Mouse (Mus musculus) spleen, postnatal 36 days (tissue): ENCODE measurements around the gene Mrpl34.

Source experiments
- DNase-seq, 2 experiments: peaks; one replicate each; pipeline ENCODE4 v3.0.0; 2022; ENCODE audit warnings: low spot score in 2 of 2, mixed read lengths in 1 of 2

Gene Mrpl34

DNA sequence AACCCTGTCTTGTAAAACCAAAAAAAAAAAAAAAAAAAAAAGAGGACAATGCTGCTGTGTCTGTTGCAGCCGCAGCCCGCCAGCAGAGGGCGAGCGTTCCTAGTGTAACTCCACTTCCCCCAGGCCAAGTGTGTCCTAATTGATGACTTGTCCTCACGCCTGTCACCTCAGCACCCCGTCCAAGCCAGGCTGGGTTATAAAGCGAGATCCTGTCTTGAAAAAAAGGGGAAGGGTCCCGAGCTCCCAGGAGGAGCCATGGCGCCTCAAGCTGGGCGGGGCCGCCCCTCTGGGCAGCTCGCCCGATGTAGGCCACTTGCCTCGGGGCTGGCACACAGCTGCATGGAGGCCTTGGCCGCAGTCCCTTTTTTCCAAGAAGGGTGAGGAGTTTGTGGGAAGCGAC, 30.3 kb downstream of the Mrpl34 start:
- DNase-seq = peak; percentile 75 to 76

DNA sequence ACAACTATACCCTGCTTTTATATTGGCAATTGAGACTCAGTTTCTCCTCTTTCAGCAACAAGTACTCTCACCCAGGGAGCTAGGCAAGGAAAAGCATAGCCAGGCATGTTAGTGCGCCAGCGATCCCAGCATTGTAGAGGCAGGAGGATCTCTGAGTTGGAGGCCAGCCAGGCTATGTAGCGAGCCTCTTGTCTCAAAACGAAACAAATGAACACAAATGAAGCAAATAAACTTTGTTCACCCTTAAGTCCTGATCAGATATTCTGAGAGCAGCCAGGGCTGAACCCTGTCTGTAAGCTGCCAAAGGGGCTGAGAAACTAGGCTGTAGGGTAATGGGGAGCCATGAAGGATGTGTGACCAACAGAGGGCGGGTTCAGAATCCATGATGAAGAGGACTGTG, 31.1 kb downstream of the Mrpl34 start:
- DNase-seq = no peak

DNA sequence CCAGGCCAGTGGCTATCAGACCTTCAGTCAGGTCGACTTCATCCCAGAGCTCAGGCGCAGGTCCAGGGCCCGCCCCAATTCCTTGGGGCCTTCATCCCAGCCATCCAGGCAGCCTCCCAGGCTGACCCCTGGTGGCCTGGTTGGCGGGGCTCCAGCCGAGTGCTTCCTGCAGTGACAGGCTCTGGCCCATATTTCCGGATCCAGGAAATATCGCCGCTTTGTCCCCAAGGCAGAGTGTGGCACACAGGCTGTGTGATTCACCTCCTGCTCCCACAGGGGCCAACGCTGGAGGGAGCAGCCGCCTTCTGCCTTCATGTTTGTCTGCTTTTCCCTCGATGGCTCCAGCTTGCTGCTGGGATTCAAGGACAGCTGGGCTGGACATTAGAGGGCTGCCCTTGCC, 31.7 kb downstream of the Mrpl34 start:
- peak in 1 of 2 experiments; percentile 53 for DNase-seq

DNA sequence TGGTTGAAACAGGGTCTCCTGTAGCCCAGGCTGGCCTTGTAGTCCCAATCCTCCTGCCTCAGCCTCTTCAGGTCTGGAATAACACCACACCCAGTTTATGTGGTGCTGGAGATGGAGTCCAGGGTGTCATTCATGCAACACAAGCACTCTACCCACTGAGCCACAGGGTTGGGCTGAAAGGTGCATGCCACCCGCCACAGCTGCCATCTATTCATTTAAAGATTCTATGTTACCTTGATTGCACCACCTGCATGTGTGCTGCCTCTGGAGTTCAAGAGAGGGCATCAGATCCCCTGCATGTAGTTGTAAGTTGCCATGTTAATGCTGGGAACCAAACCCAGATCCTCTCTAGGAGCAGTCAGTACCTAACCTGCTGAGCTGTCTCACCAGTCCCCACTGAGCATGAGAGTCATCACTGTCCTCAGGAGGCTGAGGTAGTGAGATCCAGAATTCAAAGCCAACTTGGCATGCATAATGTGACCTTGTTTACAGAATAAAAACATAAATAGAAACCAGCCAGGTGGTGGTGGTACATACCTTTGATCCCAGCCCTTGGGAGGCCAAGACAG, 32.4 kb downstream of the Mrpl34 start:
- DNase-seq = no peak

DNA sequence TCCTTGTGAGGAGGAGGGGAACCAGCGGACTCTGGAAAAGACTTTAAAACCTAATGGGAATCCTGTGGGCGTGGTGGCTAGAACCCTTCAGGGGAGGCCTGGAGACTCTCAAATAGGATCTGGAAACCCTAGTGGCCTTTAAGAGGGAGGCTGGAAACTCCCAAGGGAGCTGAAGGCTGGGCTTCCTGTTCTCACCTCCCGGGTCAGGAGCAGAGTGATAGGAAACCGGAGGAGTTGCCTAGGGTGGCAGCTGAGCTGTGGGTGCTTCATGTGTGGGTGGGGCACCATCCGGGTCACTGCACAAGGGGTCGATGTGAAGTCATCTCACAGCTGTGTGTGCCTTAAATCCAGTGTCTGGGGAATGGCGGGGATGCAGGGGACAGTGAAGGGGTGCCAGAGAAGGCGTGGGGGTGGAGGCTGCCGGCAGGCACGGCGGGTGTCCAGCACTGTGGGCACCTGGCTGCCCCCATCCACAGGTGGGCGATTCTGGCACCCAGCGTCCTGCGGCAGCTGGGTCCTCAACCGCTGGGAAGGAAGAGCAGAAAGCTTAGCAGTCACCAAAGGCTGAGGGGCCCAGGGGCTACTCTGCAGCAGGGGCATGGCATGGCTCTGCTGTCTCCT, 33.2 kb downstream of the Mrpl34 start:
- no peak for DNase-seq

DNA sequence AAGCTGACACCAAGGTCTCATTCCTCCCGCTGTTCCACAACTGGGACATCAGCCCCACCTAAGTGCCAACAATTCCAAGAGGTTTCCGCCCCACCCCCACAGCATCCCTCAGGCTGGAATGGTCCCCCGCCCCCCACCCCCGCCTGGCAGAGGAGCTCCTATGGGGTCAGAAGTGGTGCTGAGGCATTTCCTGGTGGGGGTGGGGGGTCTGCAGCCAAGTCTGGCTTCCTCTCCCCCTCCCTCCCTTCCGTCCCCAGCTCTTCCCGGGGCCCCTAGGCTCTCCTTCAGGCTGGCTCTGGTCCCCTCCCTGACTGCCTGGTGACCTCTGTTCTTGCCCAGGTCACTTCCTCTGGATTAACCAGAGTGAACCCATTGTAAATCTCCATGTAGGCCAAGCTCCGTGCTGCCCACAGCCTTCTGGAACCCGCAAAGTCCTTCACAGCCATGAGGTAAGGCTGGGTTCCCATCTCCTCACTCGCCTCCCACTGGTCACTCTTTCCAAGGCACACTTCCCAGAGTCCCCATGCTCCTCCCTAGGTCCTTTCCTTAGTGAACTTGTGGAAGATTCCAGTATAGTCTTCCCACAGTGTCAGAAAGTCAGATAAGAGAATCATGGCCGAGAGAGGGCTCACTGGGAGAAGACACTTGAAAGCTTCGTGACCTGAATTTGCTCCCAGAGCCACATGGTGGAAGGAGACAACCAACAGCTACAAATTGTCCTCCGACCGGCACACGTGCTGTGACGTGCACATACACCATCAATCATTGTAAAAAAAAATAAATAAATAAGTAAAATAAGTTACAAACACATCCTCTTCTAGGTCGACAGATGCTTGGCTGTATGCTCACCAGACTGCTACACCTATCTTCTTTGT, 34.3 kb downstream of the Mrpl34 start:
- no peak for DNase-seq

DNA sequence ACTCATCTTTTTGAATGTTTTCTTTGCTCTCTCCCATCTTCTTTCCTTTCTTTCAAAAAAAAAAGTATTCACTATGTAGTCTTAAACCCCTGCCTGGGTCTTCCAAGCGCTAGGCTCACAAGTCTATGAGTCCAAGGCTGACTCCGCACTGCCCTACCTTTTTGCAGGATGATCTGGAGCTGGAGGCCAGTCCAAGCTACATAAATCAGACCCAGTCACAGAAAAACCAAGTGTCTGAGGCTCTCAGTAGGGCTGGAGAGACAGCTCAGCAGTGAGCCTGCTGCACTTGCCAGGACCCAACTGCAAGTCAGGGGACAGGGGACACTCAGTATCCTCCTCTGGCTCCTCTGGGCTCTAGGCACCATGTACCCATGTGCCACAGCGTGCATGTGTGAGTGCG, 39.6 kb downstream of the Mrpl34 start:
- DNase-seq = no peak

DNA sequence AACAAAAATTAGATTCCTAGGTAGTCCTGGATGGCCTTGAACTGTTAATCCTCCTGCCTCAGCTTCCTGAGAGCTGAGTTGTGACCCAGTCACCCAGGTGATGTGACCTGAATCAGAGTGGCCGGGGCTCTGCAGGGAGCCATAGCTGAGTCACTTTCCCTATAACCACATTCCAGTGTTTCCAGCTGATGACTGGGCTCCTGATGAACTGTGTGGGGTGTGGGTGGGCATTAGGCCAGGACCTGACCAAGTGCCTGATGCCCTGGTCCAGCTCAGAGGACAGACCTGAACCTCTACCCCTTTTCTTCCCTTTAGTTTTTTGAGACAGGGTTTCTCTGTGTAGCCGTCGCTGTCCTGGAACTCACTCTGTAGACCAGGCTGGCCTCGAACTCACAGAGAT, 40.6 kb downstream of the Mrpl34 start:
- no peak for DNase-seq

DNA sequence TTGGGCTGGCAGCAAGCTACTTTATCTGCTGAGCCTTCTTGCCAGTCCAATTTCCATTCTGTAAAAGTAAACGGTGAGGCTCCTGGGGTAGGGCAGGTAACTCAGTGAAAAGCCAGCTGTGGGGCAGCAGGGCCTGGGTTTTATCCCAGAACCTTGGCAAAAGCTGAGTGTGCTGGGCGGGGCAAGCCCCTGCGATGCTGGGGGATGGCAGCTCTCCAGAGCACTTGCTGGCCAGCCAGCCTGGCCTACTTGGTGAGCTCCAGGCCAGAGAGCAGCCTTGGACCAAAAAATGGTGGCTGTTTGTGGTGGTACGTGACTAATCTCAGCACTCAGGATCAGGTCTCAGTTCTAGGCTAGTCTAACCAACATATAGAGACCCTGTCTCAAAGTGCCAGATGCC, 41.2 kb downstream of the Mrpl34 start:
- no peak for DNase-seq

DNA sequence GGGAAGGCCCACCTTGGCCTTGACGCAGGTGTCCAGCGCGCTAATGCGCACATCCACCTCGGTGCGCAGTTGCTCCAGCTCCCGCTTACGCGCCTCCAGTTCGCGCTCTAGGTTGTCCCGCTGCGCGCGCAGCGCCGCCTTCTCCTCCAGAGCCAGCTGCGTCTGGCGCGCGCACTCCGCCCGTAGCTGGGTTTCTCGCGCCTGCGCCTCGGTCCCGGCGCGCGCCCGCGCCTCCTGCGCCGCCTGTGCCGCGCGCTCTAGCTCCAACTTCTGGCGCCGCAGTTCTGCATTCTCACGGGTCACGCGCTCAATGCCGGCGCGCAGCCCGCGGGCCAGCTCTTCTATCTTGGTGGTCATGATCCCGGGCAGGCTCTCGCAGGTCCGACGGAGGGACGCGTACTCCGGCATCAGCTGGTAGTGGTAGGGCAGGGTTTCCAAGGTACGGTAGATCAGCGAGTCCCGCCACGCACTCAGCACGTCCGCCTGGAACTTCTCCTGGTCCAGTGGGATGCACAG, 42.9 kb downstream of the Mrpl34 start:
- no peak for DNase-seq

DNA sequence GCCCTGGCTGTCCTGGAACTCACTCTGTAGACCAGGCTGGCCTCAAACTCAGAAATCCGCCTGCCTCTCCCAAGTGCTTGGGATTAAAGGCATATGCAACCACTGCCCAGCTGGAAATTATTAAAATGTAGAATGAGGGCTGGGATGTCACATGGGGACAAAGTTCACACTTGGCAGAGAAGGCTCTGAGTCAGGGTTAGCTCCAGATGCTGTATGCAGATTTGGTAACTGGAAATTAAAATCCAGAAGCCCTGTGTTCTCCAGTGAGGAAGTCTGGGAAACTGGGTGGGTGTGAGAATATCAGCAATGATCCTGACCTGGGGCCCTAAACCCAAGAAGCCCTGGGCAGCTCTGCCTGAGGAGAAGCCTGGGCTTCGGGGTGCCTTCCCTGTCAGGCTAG, 44.6 kb downstream of the Mrpl34 start:
- DNase-seq = no peak

DNA sequence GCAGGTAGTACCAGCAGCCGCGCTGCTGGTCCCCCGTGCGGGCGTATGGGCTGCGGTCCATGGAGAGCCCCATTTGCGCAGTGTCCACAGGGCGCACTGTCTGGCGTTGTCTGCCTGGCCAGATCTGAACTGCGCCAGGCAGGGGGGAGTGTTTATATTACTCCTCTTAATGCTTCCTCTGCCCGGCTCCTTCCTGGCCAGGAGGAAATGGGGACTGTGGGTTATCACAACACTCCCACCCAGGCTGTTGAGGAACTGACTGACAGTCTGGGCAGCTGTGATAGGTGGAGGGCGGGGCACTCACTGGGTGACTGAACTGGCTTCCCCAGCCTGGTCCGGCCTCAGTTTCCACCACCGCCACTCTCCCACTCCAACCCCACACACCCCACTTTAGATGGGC, 46.9 kb downstream of the Mrpl34 start, which contains the start of gene Plvap:
Gene Plvap (minus strand): TSS at position 109 of the 400 bp plus-strand sequence.
- peak; percentile 24 to 29 for DNase-seq

DNA sequence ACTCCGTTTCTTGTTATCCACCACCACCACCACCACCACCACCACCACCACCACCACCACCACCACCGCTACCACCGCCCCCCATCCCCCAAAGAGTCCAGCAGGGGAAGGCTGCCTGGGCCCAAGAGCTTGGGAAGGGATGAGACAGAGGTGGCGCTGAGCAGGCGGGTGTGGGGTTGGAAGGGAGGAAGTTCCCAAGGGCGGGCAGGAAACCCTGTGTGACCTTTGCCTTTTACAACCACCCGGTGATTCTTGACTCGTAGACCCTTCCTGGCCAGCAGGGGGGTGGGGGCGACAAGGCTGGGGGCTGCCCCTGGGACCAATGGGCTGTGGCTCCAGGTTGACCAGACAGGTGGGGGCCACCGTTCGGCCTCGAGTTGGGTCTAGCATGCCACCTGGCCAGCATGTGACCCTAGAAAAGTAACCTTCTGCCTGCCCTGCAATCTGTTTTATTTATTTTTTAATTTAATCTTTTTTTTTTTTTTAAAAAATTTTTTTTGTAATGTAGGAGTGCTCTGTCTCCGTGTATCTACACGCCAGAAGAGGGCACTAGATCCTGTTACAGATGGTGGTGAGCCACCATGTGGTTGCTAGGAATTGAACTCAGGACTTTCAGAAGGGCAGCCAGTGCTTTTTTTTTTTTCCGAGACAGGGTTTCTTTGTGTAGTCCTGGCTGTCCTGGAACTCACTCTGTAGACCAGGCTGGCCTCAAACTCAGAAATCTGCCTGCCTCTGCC, 48.4 kb downstream of the Mrpl34 start:
- DNase-seq = no peak

DNA sequence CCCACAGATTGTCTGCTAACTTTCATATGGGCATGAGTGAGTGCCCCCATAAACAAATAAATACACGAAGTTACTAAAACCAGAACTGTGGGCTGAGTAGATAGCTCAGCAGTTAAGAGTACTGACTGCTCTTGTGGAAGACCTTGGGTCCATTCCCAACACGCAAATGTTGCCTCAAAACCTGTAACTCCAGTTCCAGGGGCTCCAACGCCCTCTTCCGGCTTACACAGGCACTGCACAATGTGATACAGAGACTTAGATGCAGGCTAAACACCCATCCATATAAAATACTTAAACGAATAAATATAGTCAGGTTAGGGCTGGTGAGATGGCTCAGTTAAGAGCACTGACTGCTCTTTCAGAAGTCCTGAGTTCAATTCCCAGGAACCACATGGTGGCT, 50.3 kb downstream of the Mrpl34 start:
- DNase-seq = no peak
